Mouse (Mus musculus) testis, adult 2 months (tissue): ENCODE data around the gene Csf2ra.

Source experiments
- CTCF ChIP-seq: fragments of 200-500 bp; IDR thresholded peaks from 2 replicates; pipeline ENCODE4 v1.5.1; 2012; ENCODE audit warnings: low read depth, mild to moderate bottlenecking, inconsistent platforms, low read length, moderate library complexity; ENCODE audit not compliant: control insufficient read depth, insufficient read depth, insufficient replicate concordance
- POLR2A ChIP-seq: fragments of 200-500 bp; IDR thresholded peaks from 2 replicates; pipeline ENCODE4 v1.6.1; 2012; ENCODE audit warnings: low read depth, mild to moderate bottlenecking, inconsistent platforms, low read length, moderate library complexity; ENCODE audit not compliant: control insufficient read depth

- TF ChIP-seq CTCF (no peak), POLR2A (no peak)
Measured at GRCm38 (mm10) chr19:61264227-61264626, 36.0 kb upstream of the Csf2ra start.
